Mouse (Mus musculus) brain, embryonic 14.5 days (tissue): ENCODE measurements around the gene Pgam2. TPM values are rescaled to one million over a fixed set of nuclear protein-coding genes. Genes with fewer than 3 reads are reported as not detected.

ENCODE experiments used
- DNase-seq: peaks from one replicate; pipeline ENCODE4 v3.0.0-alpha.2; 2011; ENCODE audit warnings: low read depth
- CTCF ChIP-seq: fragments of 200-500 bp; IDR thresholded peaks from 2 replicates; pipeline ENCODE4 v1.5.1; 2012; ENCODE audit warnings: inconsistent platforms, mild to moderate bottlenecking, moderate library complexity, borderline replicate concordance; ENCODE audit not compliant: insufficient read depth, insufficient read length; ENCODE audit errors: extremely low read depth
- POLR2A ChIP-seq: fragments of 200-500 bp; IDR thresholded peaks from 2 replicates; pipeline ENCODE4 v1.6.1; 2012; ENCODE audit warnings: mild to moderate bottlenecking, inconsistent platforms, borderline replicate concordance; ENCODE audit not compliant: poor library complexity, insufficient read depth, insufficient read length, severe bottlenecking; ENCODE audit errors: extremely low read depth
- polyA plus RNA-seq: library from polyadenylated mRNA; depleted of rRNA; stranded (reverse); fragments of >200 nt; gene quantifications from 2 replicates; pipeline ENCODE4 v1.2.3, GENCODE M21; 2012; rRNA removed

The Pgam2 gene
- polyA plus RNA-seq = 0.59 and 0.82 TPM in 2 replicates

- peak; percentile 15 for DNase-seq
- TF ChIP-seq POLR2A = no peak
- TF ChIP-seq CTCF = no peak
These were observed at the start of gene Pgam2 for GRCm38 (mm10) chr11:5803551-5803981. TSS of gene Pgam2 (minus strand) at chr11:5803733.

GRCm38 (mm10) chr11:5852314-5852713, 48.8 kb upstream of the Pgam2 start:
- TF ChIP-seq CTCF = no peak
- TF ChIP-seq POLR2A = no peak
- no peak for DNase-seq

DNA sequence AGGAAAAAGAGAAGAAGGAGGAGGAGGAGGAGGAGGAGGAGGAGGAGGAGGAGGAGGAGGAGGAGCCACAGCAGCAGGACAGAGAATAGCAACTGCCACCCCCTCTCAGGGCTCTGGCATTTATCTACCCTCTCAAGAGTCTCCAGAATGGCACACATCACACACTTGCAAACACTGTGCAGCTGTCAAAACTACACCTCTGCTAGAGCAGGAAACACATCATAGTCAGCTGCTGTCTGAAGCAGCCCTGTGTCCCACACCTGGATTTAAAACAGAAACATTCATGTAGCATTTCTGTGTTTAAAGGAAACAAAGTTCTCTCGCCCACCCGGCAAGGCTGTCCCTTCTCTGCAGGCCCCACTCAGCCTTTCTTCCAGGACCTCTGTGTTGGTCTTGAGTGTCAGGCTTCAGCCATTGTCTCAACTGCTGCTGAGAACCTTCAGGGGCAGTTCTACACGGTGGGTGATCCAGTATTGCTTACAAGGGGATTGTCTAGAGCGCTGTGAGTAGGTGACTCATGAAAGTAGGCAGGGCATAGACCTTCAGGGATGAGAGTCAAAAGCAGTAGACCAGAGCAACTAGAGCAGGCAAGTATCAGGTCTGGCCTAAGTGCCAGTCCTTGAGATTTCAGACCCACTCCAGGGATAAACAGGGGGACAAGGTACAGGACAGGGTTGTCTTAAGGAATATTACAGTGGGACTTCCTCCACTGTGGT, 47.6 kb upstream of the Pgam2 start:
- no peak for DNase-seq
- TF ChIP-seq CTCF (no peak), POLR2A (no peak)

- DNase-seq = peak; percentile 31
- TF ChIP-seq POLR2A (no peak), CTCF (no peak)
These were observed 46.9 kb upstream of the Pgam2 start for GRCm38 (mm10) chr11:5850452-5850851.

DNA sequence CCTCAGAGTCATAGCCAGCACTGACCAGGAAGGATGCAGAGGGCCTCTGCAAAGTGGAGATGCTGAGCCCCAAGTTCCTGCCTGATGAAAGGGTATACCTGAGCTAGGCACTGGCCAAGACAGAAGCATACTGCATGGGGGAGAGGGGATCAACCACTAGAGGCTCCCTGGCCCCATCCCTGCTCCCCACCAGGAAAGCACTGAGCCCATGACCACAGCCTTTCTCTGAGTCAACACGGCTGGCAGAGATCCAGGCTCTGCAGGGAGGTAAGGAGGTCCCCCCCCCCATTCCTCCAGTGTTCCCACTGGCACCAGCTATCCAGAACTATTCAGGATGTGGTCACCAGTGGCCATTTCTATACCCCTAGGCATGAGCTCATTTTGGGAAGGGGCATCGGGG, 45.8 kb upstream of the Pgam2 start:
- peak; percentile 38 for DNase-seq
- TF ChIP-seq POLR2A = no peak
- TF ChIP-seq CTCF = no peak

- no peak for TF ChIP-seq POLR2A
- TF ChIP-seq CTCF = no peak
- peak; percentile 93 for DNase-seq
These were observed 45.2 kb upstream of the Pgam2 start for GRCm38 (mm10) chr11:5848741-5849140.

- no peak for TF ChIP-seq CTCF
- TF ChIP-seq POLR2A = no peak
- DNase-seq = no peak
These were observed 43.3 kb upstream of the Pgam2 start for GRCm38 (mm10) chr11:5846639-5847345.

DNA sequence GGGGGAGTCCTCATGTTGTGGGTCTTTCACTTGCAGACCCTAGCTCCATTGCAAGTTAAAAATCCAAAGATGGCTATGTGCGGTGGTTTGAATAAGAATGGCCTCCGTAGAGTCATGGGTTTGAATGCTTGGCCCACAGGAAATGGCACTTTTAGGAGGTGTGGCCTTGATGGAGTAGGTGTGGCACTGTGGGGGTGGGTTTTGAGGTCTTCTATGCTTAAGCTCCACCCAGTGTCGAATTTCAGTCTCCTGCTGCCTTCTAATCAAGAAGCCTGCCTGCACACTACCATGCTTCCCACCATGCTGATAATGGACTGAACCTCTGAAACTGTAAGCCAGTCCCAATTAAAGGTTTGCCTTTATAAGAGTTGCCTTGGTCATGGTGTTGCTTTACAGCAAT, 39.6 kb upstream of the Pgam2 start:
- no peak for TF ChIP-seq POLR2A
- no peak for TF ChIP-seq CTCF
- no peak for DNase-seq

DNA sequence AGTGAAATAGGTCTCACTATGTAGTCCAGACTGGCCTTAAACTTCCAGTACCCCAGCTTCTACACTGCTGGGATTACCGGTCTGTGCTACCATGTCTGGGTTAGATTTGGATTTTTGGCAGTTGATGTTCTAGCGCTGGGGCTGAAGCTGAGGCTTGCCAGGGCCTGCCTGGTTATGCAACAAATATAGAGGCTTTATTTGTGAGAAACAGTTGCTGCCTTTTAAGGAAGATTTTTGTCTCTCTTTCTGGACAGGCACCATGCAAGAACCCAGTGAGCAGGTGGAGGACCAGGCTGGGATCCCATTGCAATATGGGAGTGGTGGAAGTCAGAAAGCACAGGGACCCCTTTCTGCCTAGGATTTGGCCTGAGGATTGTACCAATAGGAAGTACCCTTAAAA, 38.2 kb upstream of the Pgam2 start:
- no peak for DNase-seq

DNA sequence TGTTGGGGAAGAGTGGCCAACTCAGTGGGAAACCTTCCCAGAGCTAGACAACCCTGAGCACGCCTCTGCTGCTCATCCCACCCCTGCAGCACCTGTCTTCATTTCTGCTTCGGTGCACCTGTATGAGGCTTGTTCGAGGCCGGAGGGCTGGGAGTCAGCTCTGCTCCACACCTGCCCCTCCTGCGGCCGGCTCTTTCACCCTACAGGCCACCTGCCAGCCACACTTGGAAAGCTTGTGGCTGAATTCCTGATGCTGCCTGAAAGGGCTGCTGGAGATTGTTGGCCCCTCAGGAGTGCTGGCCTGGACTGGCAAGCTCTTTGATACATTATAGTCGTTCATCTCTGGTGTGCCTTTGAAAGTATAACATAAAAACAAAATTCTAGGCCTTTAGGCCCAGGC, 36.8 kb upstream of the Pgam2 start:
- no peak for DNase-seq
- TF ChIP-seq POLR2A (no peak), CTCF (no peak)

More for the DNA sequence above, 38.2 kb upstream of the Pgam2 start:
- TF ChIP-seq POLR2A (no peak), CTCF (no peak)

GRCm38 (mm10) chr11:5837251-5838246, 34.0 kb upstream of the Pgam2 start, which contains the start of gene Polm:
TSS of gene Polm (minus strand) at chr11:5838016.
- peak; percentile 96 for DNase-seq
- TF ChIP-seq CTCF = peak; percentile 70
- no peak for TF ChIP-seq POLR2A
